Mouse (Mus musculus): ENCODE results near the gene Aif1. TPM values are rescaled to one million over a fixed set of nuclear protein-coding genes. Genes with fewer than 3 reads are reported as not detected.

The Aif1 gene
- total and polyA plus RNA-seq, 3 experiments: 0.42 to 0.45 TPM; not detected in 1

DNA sequence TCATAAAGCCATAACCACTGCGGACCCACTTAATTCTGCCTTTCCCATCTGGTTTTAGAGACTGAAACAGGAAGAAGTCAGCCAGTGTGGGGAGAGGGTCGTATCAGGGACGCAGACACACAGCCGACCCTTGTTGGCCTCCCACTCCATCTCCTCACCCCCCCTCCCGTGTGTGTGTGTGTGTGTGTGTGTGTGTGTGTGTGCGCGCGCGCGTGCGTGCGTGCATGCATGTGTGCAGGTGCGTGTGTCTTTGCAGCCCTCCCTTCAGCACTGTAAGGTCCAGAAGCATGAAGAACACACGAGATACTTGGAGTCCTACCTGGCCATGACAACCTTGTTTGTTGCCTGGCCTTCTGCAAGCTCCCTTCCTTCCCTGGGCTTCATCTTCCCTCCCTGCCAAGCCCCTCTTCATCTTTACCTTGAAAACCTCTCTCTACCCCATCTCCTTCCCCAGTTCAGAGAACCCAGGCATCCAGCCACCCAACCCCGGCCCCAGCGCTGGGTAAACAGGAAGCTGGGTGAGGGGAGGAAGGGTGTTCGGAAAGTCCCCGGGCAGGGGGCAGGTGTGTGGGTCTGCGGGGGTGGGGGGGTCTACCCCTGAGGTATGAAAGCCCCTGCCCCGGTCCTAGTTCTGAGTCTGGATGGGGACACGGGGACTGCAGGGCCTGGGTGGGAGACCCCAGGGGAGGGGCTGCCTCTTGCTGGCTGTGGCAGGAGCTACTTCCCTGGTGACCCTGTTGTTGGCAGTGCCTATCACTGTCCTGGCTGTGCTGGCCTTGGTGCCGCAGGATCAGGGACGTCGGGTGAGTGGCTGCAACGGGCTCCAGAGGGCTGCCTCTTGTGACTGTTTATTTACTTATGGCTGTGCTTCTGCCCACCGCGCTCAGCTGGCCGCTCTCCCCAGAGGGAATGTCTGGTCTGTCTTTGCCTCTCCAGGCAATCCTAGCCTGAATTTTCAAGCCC, 18.3 kb upstream of the Aif1 start, which contains the start of gene Ltb:
Ltb (plus strand) TSS at position 559 of the 963 bp plus-strand sequence.
- no peaks in the 10 kb centered on the region for H3K27me3 ChIP-seq (ENCODE audit: control insufficient read depth in 1 of 2, insufficient read depth in 2 of 2, low read length in 2 of 2)
- DNase-seq (ENCODE audit: low read depth, low spot score): no peak
- peak within 1 kb of the TSS; percentile 17; the same call in 1 of the 2 replicates for H3K27ac ChIP-seq (ENCODE audit: control insufficient read depth, low read depth, low read length)
- H3K9ac ChIP-seq (ENCODE audit: control insufficient read depth, low read depth, low read length, poor library complexity, severe bottlenecking): peak within 1 kb of the TSS; percentile 71
- TF ChIP-seq SMC3 (IDR thresholded peaks at IDR 0.05; ENCODE audit: low read depth, low read length) (no peak), CTCF (IDR thresholded peaks at IDR 0.05 in 2 of 3, conservative IDR thresholded peaks at IDR 0.05 in 1 of 3; ENCODE audit: control insufficient read depth in 1 of 3, insufficient read depth in 1 of 3, low read depth in 2 of 3, low read length in 3 of 3, poor library complexity in 1 of 3, severe bottlenecking in 1 of 3) (no peak), KAT2A (conservative IDR thresholded peaks at IDR 0.05; ENCODE audit: low read depth, low read length) (no peak), ELF1 (IDR thresholded peaks at IDR 0.05; ENCODE audit: low read depth, low read length) (no peak), CHD2 (IDR thresholded peaks at IDR 0.05; ENCODE audit: low read length) (no peak), CHD1 (IDR thresholded peaks at IDR 0.05; ENCODE audit: low read depth, low read length) (no peak)
- H3K9me3 ChIP-seq (replicated peaks; ENCODE audit: insufficient read depth, low read length): no peaks in the 10 kb centered on the region
- peaks cover 19 to 31% of the 10 kb centered on the region in 2 experiments for H3K4me1 ChIP-seq (ENCODE audit: control insufficient read depth in 1 of 2, insufficient read depth in 2 of 2, low read length in 2 of 2)
- H3K36me3 ChIP-seq (ENCODE audit: control insufficient read depth in 1 of 2, insufficient read depth in 2 of 2, low read length in 2 of 2): peaks cover 0 to 24% of the 10 kb centered on the region in 2 experiments; a peak in 2 of 4 replicates
- peak within 1 kb of the TSS; percentile 71 to 74 for H3K4me3 ChIP-seq (ENCODE audit: control insufficient read depth in 1 of 2, insufficient read depth in 1 of 2, low read depth in 2 of 2, low read length in 2 of 2)
- H3K79me2 ChIP-seq (ENCODE audit: control insufficient read depth, insufficient read depth, low read length, poor library complexity): peaks cover 5% of the 10 kb centered on the region; the same call in 1 of the 2 replicates

DNA sequence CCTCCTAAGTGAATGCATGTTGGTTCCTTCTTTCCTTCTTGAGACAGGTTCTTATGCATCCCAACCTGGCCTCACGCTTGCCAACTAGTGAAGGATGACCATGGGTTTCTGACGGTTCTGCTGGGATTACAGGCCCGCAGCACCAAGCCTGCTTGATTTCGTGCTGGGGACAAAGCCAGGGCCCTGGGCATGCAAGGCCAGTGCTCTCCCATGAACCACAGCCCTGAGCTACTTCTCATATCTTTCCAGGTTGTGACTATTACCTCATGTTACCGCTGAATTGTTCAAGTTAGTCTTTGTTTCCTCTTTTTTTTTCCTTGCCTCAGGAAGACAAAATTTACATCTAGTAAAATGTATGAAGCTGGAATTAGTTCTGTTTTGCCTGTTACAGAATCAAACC, 17.1 kb upstream of the Aif1 start:
- Histone ChIP-seq H3K9ac (ENCODE audit: control insufficient read depth, low read depth, low read length, poor library complexity, severe bottlenecking) (no peak overlapping the region), H3K4me1 (ENCODE audit: control insufficient read depth in 1 of 2, insufficient read depth in 2 of 2, low read length in 2 of 2) (peaks cover 23 to 42% of the 10 kb centered on the region in 2 experiments), H3K27ac (ENCODE audit: control insufficient read depth, low read depth, low read length) (peak overlapping the region; percentile 58), H3K27me3 (ENCODE audit: control insufficient read depth in 1 of 2, insufficient read depth in 2 of 2, low read length in 2 of 2) (no peaks in the 10 kb centered on the region), H3K36me3 (ENCODE audit: control insufficient read depth in 1 of 2, insufficient read depth in 2 of 2, low read length in 2 of 2) (peaks cover 0 to 32% of the 10 kb centered on the region in 2 experiments; a peak in 2 of 4 replicates), H3K4me3 (ENCODE audit: control insufficient read depth in 1 of 2, insufficient read depth in 1 of 2, low read depth in 2 of 2, low read length in 2 of 2) (no peak overlapping the region), H3K79me2 (ENCODE audit: control insufficient read depth, insufficient read depth, low read length, poor library complexity) (peaks cover 5% of the 10 kb centered on the region; the same call in 1 of the 2 replicates), H3K9me3 (replicated peaks; ENCODE audit: insufficient read depth, low read length) (no peaks in the 10 kb centered on the region)
- DNase-seq (ENCODE audit: low read depth, low spot score): peak; percentile 81
- TF ChIP-seq MAZ (IDR thresholded peaks at IDR 0.05; ENCODE audit: low read depth, low read length) (no peak), RAD21 (IDR thresholded peaks at IDR 0.05; ENCODE audit: low read depth, low read length) (no peak), UBTF (IDR thresholded peaks at IDR 0.05; ENCODE audit: borderline replicate concordance, insufficient read depth, low read depth, low read length) (no peak), ZNF384 (IDR thresholded peaks at IDR 0.05; ENCODE audit: low read depth, low read length) (peak; percentile 65), BHLHE40 (IDR thresholded peaks at IDR 0.05; ENCODE audit: borderline replicate concordance, low read depth, low read length) (no peak), TCF12 (IDR thresholded peaks at IDR 0.05; ENCODE audit: low read depth, low read length) (no peak), ETS1 (IDR thresholded peaks at IDR 0.05; ENCODE audit: low read depth, low read length) (0 out of 2 replicates have a peak, but pooled peaks have one; percentile 33), SMC3 (IDR thresholded peaks at IDR 0.05; ENCODE audit: low read depth, low read length) (no peak), TBP (IDR thresholded peaks at IDR 0.05; ENCODE audit: low read depth, low read length) (peak; percentile 97), USF2 (IDR thresholded peaks at IDR 0.05; ENCODE audit: borderline replicate concordance in 1 of 2, insufficient read depth in 1 of 2, low read depth in 1 of 2, low read length in 2 of 2) (no peak), ZMIZ1 (IDR thresholded peaks at IDR 0.05; ENCODE audit: low read depth, low read length) (no peak), MAFK (IDR thresholded peaks at IDR 0.05; ENCODE audit: borderline replicate concordance, low read depth, low read length) (no peak), E2F4 (IDR thresholded peaks at IDR 0.05; ENCODE audit: borderline replicate concordance, low read depth, low read length) (no peak), CHD2 (IDR thresholded peaks at IDR 0.05; ENCODE audit: low read length) (no peak), HCFC1 (IDR thresholded peaks at IDR 0.05; ENCODE audit: low read depth, low read length) (no peak)
